Mouse (Mus musculus) megakaryocyte, embryonic 14.5 days (primary cell): ENCODE results near the gene Ldhc.

ENCODE experiments used
- FLI1 ChIP-seq: IDR thresholded peaks from 2 replicates; pipeline ENCODE4 v1.6.1; 2012; ENCODE audit warnings: low read length, inconsistent platforms, mixed read lengths
- GATA1 ChIP-seq: IDR thresholded peaks from 3 replicates; pipeline ENCODE4 v1.6.1; 2012; ENCODE audit warnings: mixed read lengths, low read length, inconsistent platforms, borderline replicate concordance

- TF ChIP-seq GATA1 (no peak), FLI1 (no peak)
Measured at GRCm38 (mm10) chr7:46853365-46853764, 7.6 kb upstream of the Ldhc start.
